Mouse (Mus musculus) left cerebral cortex, adult 2 months (tissue): ENCODE measurements around the gene 2210011C24Rik. TPM values are rescaled to one million over a fixed set of nuclear protein-coding genes. Genes with fewer than 3 reads are reported as not detected.
"Not testable (repeated sequence)": the region's sequence is repeated elsewhere in the genome, so short reads cannot be mapped to it uniquely, and the experiment has no call there.

ENCODE experiments used
- DNase-seq, 2 experiments: peaks; one replicate each; pipeline ENCODE4 v3.0.0; 2021 to 2022; ENCODE audit warnings: low spot score in 2 of 2, mixed read lengths in 1 of 2; ENCODE audit errors: extremely low spot score in 1 of 2
- H3K27ac ChIP-seq: fragments of 200-600 bp; 2 replicates; pipeline ENCODE4 v1.8.1; 2022
- H3K4me3 ChIP-seq: fragments of 200-600 bp; 2 replicates; pipeline ENCODE4 v1.8.1; 2022
- CTCF ChIP-seq: fragments of 200-600 bp; IDR thresholded peaks from 2 replicates; pipeline ENCODE4 v1.8.1; 2022; ENCODE audit warnings: antibody characterized with exemption, mild to moderate bottlenecking, moderate library complexity
- intact Hi-C: fragments of 180-260 bp; cut with DNase I; formaldehyde crosslinking; loops from one replicate; pipeline ENCODE4 v1.15.1; 2025
- total RNA-seq, 2 experiments: library from RNA; stranded (reverse); gene quantifications; 2 replicates each; pipeline ENCODE4 v1.2.3; 2021

Gene 2210011C24Rik
- total RNA-seq, 2 experiments from 2014 or later: 1.0 to 1.3 TPM

DNA sequence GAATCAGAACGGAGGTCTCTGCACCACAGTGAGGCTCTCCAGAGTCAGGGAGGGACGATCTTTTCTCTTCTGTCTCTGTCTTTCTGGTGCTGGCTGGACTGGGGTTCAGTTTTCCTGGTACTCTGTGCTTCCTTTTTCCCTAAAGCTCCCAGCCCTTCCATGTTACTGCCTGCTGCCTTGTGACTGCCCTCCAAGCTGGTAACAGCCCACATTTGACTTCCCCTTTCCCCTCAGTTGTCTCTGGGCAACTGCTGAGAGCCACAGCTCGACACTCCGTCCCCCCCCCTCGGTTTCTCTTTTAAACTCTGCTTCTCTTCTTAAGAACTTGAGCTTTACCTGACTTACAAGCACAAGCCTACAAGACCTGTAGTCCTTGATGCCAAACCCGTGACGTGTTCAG lies 22.7 kb downstream of the 2210011C24Rik start:
- no peak overlapping the region for H3K27ac ChIP-seq
- intact Hi-C loops: no loop called here
- TF ChIP-seq CTCF: no peak
- H3K4me3 ChIP-seq: no peak overlapping the region
- DNase-seq: no peak

DNA sequence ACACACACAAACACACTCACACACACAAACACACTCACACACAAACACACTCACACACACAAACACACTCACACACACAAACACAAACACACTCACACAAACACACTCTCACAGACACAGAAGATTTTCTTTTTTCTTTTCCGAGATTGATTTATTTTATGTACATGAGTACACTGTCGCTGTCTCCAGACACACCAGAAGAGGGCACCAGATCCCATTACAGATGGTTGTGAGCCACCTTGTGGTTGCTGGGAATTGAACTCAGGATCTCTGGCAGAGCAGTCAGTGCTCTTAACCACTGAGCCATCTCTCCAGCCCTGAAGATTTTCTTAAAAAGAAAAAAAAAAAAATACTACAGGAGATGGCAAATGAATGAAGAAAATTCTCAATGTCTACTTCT lies 28.7 kb downstream of the 2210011C24Rik start:
- peak; percentile 37 for TF ChIP-seq CTCF
- DNase-seq, intact Hi-C loops, H3K27ac ChIP-seq, H3K4me3 ChIP-seq: not testable (repeated sequence)

DNA sequence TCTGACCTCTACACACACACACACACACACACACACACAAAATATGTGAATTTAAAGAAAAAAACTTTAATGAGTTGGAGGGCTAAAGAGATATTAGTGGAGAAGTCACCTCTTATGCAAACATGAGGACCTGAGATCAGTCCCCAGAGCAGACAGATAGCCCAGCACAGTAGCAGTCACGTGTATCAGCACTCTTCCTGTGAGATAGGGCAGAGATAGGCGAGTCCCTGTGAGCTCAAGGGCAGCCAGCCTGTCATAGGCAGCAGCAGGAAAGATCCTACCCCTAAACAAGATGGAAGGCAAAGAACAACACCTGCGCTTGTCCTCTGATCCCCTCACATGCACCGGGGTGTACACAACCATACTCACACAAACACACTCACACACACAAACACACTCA lies 29.5 kb downstream of the 2210011C24Rik start:
- intact Hi-C loops: no loop called here
- Histone ChIP-seq H3K27ac (no peak overlapping the region), H3K4me3 (no peak overlapping the region)
- TF ChIP-seq CTCF: no peak
- no peak for DNase-seq

DNA sequence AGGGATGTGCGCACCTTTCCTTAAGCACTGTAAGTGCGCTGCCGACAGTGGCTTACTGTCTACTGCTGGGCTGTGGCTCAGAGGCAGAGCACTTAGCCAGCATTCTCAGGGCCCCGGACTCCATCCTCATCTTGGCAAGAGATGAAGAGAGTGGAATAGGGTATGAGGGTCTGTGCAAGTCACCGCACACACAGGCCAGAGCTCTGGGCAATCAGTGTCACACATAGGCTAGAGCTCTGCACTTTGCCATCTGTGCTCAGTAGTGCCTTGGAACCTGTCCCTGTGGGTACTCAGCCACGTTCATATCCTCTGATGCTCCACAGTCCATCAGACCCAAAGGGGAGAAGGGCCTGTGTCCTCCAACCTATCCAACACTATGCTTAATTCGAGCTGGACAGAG lies 30.4 kb downstream of the 2210011C24Rik start:
- intact Hi-C loops: no loop called here

DNA sequence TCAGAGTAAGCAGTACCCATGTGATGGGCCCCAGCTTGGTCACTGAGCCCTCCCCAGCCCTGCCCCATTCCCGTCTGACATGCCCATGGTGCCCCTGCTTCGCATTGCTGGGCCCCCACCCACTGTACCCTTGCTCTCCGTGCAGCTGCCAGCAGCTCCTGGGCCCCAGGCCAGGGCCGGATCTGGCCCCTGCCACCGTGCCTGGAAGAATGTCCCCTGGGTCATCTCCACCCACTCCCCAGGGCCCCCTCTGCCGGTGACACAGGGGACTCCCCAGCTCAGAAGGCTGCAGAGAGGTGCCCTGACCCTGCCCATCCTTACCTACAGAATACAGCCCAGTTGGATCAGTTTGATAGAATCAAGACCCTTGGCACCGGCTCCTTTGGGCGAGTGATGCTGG lies 31.1 kb downstream of the 2210011C24Rik start:
- intact Hi-C loops: no loop called here
- no peak for DNase-seq
- TF ChIP-seq CTCF: peak; percentile 7
- no peak overlapping the region for H3K4me3 ChIP-seq
- H3K27ac ChIP-seq: no peak overlapping the region

More for the DNA sequence above, 30.4 kb downstream of the 2210011C24Rik start:
- DNase-seq: no peak
- H3K4me3 ChIP-seq: no peak overlapping the region
- no peak for TF ChIP-seq CTCF
- H3K27ac ChIP-seq: no peak overlapping the region

DNA sequence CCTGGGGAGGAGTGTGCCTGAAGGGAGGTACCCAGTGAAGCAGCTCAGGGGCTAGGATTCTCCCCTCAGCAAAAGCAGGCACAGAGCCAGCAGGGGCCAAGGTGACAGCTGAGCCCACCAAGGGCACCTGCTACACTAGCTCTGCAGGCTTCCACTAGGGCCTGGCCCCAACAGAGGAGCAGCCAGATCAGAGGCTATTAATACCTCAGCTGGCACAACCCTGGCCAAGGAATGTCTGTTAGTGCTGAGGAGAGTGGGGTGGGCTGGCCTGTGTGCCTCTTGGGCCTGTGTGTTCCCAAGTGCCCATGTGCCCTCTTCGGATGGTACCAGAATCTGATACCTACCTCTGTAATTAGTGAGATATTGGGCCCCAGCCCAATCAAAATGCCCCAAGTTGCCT lies 31.7 kb downstream of the 2210011C24Rik start:
- no peak for DNase-seq
- Histone ChIP-seq H3K27ac (no peak overlapping the region), H3K4me3 (no peak overlapping the region)
- intact Hi-C loops: no loop called here
- no peak for TF ChIP-seq CTCF

DNA sequence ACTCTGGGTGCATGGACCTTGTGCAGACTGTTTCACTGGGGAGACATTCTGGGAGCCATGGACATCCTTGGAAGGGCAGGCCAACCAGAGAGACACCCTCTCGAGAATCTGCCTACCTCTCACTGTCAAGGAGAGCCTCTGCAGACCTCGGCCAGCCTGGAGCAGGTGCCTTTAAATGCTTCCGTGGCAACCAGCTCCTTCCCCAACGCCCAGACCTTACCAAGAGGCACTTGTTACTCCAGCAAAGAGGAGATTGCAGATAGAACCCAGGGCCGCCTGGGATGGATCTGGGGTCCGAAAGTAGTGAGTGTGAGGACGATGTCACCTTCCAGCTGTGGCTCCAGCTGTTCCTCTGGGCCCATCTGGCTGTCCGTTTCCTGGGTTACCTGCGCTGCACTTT lies 33.8 kb downstream of the 2210011C24Rik start:
- intact Hi-C loops: no loop called here
- no peak for TF ChIP-seq CTCF

DNA sequence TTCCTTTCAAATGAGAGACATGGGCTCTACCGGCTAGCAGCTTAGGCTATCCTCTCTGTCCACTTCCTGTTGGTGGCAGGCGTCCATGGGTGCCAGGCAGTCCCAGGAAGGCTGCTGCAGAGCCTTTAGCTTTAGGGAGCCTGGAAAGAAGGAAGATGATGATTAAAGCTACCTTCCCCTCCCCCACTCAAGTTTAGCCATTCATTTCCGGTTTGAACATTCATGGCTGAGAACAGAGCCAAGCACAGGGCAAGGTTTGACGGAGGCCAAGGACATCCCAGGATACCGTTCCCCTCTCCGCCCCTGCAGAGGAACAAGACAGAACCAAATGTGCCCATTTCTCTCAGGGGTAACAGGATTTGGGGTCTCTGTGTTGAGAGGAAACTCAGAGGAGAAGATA lies 34.3 kb downstream of the 2210011C24Rik start:
- H3K27ac ChIP-seq: no peak overlapping the region; the same call in 1 of the 2 replicates
- no peak for TF ChIP-seq CTCF
- H3K4me3 ChIP-seq: peak overlapping the region; percentile 3; the same call in 1 of the 2 replicates
- DNase-seq: no peak
- intact Hi-C loops: loop anchor here (2.0 kb wide), 1 partner anchor 17 kb away; no protein-coding TSS in a partner anchor

More for the DNA sequence above, 33.8 kb downstream of the 2210011C24Rik start:
- Histone ChIP-seq H3K4me3 (no peak overlapping the region; the same call in 1 of the 2 replicates), H3K27ac (no peak overlapping the region)
- no peak for DNase-seq

DNA sequence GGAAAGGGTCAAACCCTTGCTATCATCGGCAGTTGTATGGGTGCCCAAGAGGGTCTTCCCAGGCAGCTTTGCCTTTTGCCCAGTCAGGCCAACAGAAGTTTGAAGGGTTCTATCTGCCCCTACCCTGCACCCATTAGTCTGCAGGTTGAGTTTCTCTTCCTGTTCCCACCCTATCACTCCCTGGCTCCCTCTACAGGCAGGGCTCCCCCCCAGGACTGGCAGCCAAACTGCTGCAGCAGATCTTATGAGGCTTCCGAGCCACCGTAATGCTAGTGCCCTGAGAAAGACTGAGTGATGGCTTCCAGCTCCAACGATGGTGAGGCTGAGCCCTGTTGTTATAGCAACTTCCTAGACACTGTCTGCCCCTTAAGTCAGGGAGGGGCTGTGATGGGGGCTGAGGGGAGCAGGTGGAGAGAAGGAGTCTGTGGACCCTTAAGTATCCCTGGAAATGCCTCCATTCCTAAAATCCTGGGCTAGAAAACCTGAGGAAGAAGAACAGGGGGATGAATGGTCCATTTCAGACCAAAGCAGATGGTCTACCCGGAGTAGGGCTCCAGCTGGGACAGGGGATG lies 35.1 kb downstream of the 2210011C24Rik start:
- Histone ChIP-seq H3K27ac (no peak overlapping the region; the same call in 1 of the 2 replicates), H3K4me3 (no peak overlapping the region)
- TF ChIP-seq CTCF: peak; percentile 39
- DNase-seq: no peak
- intact Hi-C loops: loop anchor here (2.0 kb wide), 1 partner anchor 18 kb away; no protein-coding TSS in a partner anchor

DNA sequence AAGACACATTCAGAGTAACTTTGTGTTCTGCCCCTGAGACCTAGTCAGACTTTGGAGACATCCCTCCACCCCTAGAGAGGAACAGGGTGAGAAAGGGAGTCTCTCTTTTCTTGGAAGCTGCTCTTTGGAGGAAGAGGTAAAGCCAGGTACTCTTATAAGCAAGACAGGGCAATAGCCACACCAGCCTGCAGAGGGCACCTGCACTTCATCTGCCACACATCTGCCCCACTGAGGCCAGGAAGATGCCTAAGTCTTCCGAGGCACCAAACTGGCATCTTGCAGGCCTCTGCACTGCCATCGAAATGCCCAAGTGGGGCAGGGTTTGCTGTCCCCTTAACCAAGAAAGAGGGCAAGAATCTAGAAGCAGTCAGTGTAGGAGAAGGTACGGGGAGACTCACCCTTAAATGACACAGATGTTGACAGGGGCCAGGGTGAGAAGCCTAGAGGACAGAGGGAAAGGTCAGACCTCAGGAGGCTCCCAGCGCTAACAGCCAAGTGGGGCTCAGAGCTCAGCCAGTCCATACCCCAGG lies 35.8 kb downstream of the 2210011C24Rik start:
- H3K4me3 ChIP-seq: no peak overlapping the region
- intact Hi-C loops: loop anchor here (2.0 kb wide), 1 partner anchor 19 kb away; no protein-coding TSS in a partner anchor
- TF ChIP-seq CTCF: peak; percentile 47
- DNase-seq: no peak
- H3K27ac ChIP-seq: no peak overlapping the region

DNA sequence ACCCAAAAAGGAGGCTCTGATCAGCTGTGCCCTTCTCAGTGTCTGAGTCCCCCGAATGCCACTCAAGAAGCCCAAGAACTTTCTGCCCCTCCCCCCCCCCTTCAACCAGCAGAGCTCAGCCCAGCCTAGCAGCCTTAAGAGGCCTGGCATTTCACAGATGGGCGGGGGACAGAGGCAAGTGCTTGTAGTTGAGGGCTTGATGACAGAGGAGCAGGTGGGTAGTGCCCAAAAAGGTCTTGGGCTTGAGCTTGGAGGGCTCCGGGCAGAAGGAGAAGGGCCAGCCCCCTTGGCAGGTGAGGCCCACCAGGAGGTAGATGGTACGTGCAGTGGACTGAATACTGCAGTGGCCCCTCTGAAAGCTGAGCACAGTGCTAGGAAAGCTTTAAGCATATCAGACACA lies 37.5 kb downstream of the 2210011C24Rik start:
- Histone ChIP-seq H3K4me3 (peak overlapping the region; percentile 64), H3K27ac (no peak overlapping the region)
- no peak for DNase-seq
- intact Hi-C loops: no loop called here
- TF ChIP-seq CTCF: no peak

DNA sequence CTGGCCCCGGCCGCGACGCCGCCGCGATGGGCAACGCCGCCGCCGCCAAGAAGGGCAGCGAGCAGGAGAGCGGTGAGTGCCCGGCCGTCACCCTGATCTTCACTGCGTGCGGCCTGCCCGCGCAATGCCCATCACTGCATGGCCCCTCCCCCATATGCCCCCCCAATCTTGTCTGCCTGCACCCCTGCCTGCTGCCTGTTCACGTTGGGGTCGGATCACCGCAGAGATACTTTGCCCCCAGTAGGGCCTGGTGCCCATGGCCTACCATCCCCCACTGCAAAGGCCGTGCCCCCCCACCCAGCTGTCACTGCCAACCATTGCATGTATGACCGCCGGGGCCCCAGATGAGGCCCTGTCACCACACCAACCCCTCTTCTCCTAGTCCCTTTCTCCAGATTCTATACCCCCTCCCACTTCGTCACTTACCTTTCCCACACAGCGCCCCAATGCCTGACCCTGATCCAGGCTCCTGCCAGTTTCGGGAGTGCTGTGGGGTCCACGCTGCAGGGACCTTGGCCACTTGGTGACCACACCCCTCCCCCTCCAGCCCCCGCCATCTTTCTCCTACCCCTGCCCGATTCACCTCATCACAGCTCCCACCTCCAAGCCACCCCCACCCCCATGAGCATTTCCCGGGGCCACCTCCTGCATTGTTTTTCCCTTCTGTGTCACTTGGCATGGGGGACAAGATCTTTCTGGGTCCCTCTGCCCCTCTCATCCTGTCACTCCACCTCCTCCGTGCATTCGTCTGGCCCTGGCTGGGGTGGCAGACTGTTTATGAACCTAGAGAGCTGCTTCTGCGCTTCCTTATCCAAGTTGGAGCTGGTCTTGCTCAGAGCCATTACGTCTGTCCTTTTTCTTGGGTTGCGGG lies 38.6 kb downstream of the 2210011C24Rik start:
- peak overlapping the region; percentile 81 for H3K27ac ChIP-seq
- intact Hi-C loops: no loop called here
- TF ChIP-seq CTCF: no peak
- H3K4me3 ChIP-seq: peak overlapping the region; percentile 64
- no peak for DNase-seq
